Mouse (Mus musculus): ENCODE results near the gene Zpbp2.

- TF ChIP-seq ZC3H11A (IDR thresholded peaks at IDR 0.05; ENCODE audit: borderline replicate concordance, low read depth, low read length) = no peak
- TF ChIP-seq MAFK (IDR thresholded peaks at IDR 0.05; ENCODE audit: insufficient read depth, low read depth, low read length) = no peak
- TF ChIP-seq ZNF384 (IDR thresholded peaks at IDR 0.05; ENCODE audit: low read depth, low read length) = no peak
- TF ChIP-seq CHD2 (IDR thresholded peaks at IDR 0.05; ENCODE audit: low read depth, low read length) = no peak
These were observed 17.4 kb downstream of the Zpbp2 start for GRCm38 (mm10) chr11:98568326-98568725.
